Mouse (Mus musculus) sigmoid colon, adult 10 weeks (tissue): ENCODE data around the gene Tex261. TPM values are rescaled to one million over a fixed set of nuclear protein-coding genes. Genes with fewer than 3 reads are reported as not detected.

ENCODE experiments used
- polyA plus RNA-seq: library from polyadenylated mRNA; stranded (reverse); fragments of 350-450 nt; fragmentation: Illumina TruSeq; extraction: RNeasy Lipid Tissue Mini Kit (QIAGEN cat#74804); gene quantifications from one replicate; pipeline ENCODE4 v1.2.3, GENCODE M21; 2014; ENCODE audit warnings: low read depth, low replicate concordance

Tex261 gene
- 26.3 TPM for polyA plus RNA-seq

DNA sequence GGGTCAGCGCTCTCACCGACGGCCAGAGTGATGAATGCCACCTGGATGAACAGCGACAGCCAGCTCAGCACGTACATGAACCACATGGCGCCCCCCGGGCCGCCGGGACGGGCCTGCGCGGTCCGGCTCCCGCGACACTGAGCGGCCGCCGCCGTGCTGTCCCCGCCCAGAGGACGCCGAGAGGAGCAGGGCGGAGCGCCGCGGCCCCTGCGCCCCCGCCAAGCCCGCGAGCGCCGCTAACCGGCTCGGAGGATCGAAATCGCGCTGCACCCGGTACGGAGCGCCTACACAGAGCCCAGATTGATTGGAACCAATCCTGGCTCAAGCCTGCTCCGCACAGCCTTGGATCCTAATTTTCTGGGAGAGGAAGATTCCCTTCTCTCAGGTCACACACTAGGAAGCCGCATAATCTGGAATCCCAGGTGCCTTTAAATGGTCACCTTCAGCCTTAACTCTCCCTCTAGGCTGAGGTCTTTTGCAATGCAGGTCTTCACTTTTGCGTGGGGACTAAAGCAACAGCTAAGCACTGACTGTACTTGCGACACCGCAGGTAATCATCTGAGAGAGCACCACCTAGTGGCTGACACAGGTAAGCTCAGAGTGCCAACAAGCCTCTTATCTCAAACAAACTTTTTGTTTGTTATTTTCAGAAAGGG is at the start of gene Tex261:
Gene Tex261, minus strand, starts transcription at position 176 of the 656 bp plus-strand sequence.

DNA sequence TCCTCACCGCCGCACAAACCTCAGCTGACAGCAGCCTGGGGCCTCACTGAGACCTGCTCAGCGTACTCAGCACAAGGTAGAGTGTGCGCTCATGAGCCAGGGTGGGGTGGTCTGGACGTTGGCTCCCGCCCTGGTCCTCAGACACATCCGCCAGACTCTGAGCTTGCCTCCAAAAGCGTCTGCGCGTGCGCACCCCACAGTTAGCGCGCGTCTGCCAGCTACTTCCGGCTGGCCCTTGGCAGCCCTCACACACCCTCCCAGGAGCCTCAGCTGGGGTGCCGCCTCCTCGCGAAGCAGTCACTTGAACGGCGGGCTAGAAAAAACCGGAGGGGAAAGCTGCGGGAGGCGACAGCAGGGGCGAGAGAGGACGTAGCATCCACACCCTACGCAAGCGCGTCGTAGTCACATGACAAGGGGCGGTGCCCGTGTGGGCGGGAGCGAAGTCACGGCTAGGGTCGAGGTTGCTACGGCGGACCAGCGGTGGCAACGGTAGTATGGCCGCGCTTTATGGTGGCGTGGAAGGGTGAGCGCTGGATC is 19.2 kb upstream of the Tex261 start, which contains the start of gene Nagk:
Gene Nagk, plus strand, starts transcription at position 223 of the 537 bp plus-strand sequence.

GRCm38 (mm10) chr6:83762344-83762743 is 13.3 kb downstream of the Tex261 start, which contains the start of gene Ankrd53:
Gene Ankrd53, plus strand, starts transcription at chr6:83762644.

GRCm38 (mm10) chr6:83742761-83743160 is 32.9 kb downstream of the Tex261 start, which contains the start of gene Atp6v1b1:
Gene Atp6v1b1, plus strand, starts transcription at chr6:83742990.

Other genes with a start within 250 kb of the Tex261 start
- gene Actg2, start 239.5 kb downstream of the Tex261 start, polyA plus RNA-seq = 262 TPM
- gene Stambp, start 203.1 kb downstream of the Tex261 start, polyA plus RNA-seq = 97.5 TPM
- gene Clec4f, start 119.6 kb downstream of the Tex261 start, polyA plus RNA-seq = not detected
- gene Cd207, start 98.0 kb downstream of the Tex261 start, polyA plus RNA-seq = 0.57 TPM
- gene Vax2, start 64.5 kb downstream of the Tex261 start, polyA plus RNA-seq = not detected
- not detected for gene Atp6v1b1, start 32.8 kb downstream of the Tex261 start, polyA plus RNA-seq
- gene Ankrd53, start 13.2 kb downstream of the Tex261 start, polyA plus RNA-seq = not detected
- 17.1 TPM for gene Nagk, start 19.2 kb upstream of the Tex261 start, polyA plus RNA-seq
- 31.4 TPM for gene Paip2b, start 55.9 kb upstream of the Tex261 start, polyA plus RNA-seq
- gene Zfp638, start 91.3 kb upstream of the Tex261 start, polyA plus RNA-seq = 207 TPM
- gene Dysf, start 232.8 kb upstream of the Tex261 start, polyA plus RNA-seq = 0.47 TPM